Mouse (Mus musculus) forebrain, embryonic 11.5 days (tissue): Measurements from ENCODE around the gene AC124502.3. TPM values are rescaled to one million over a fixed set of nuclear protein-coding genes. Genes with fewer than 3 reads are reported as not detected.
A peak's percentile ranks its signal among the peaks of the same experiment; 100 is the strongest.

Experiments used
- ATAC-seq: fragments of 200-750 bp; cut with Nextera tagmentation; replicated peaks from 2 replicates; pipeline ENCODE4 v1.8.0; 2017; ENCODE audit warnings: moderate TSS enrichment; ENCODE audit not compliant: low FRiP score
- DNase-seq: peaks from one replicate; pipeline ENCODE4 v3.0.0-alpha.2; 2017; ENCODE audit warnings: low spot score
- H3K27ac ChIP-seq: fragments of 300-500 bp; sonication (generic); 2 replicates; pipeline ENCODE4 v1.5.1; 2014; ENCODE audit warnings: low read depth, low read length
- H3K27me3 ChIP-seq: fragments of 300-500 bp; sonication (generic); 2 replicates; pipeline ENCODE4 v1.6.1; 2014; ENCODE audit warnings: mild to moderate bottlenecking, low read length, mixed read lengths; ENCODE audit not compliant: control insufficient read depth, insufficient read depth
- H3K36me3 ChIP-seq: fragments of 300-500 bp; sonication (generic); 2 replicates; pipeline ENCODE4 v1.6.1; 2014; ENCODE audit warnings: mild to moderate bottlenecking, low read length, moderate library complexity, mixed read lengths; ENCODE audit not compliant: control insufficient read depth, insufficient read depth
- H3K4me1 ChIP-seq: fragments of 300-500 bp; sonication (generic); replicated peaks from 2 replicates; pipeline ENCODE4 v1.6.1; 2014; ENCODE audit warnings: low read length, mixed read lengths; ENCODE audit not compliant: control insufficient read depth, insufficient read depth
- H3K4me2 ChIP-seq: fragments of 300-500 bp; sonication (generic); 2 replicates; pipeline ENCODE4 v1.6.1; 2014; ENCODE audit warnings: low read depth, mild to moderate bottlenecking, low read length, moderate library complexity, mixed read lengths; ENCODE audit not compliant: severe bottlenecking
- H3K4me3 ChIP-seq: fragments of 300-500 bp; sonication (generic); 2 replicates; pipeline ENCODE4 v1.5.1; 2014; ENCODE audit warnings: low read depth, low read length
- H3K9ac ChIP-seq: fragments of 300-500 bp; sonication (generic); 2 replicates; pipeline ENCODE4 v1.6.1; 2014; ENCODE audit warnings: low read length
- H3K9me3 ChIP-seq: fragments of 300-500 bp; sonication (generic); 2 replicates; pipeline ENCODE4 v1.6.1; 2016; ENCODE audit warnings: low read length, mixed read lengths; ENCODE audit not compliant: control insufficient read depth
- WGBS: fragments of 180-500 bp; shearing (Covaris S2); extraction: QIAGEN DNeasy Blood & Tissue Kit; methylation state at CpG from one replicate; pipeline ENCODE4 v1.1.7; 2014; 5-methylcytosine and 5-hydroxymethylcytosine counted together
- polyA plus RNA-seq: library from polyadenylated mRNA; unstranded; fragments of >200 nt; fragmentation: Nextera tagmentation; extraction: Ambion mirVana; gene quantifications from 2 replicates; pipeline ENCODE4 v1.2.1, GENCODE M21; 2014

The AC124502.3 gene
- polyA plus RNA-seq, 1 experiment from 2014 or later: 4.2 TPM

DNA sequence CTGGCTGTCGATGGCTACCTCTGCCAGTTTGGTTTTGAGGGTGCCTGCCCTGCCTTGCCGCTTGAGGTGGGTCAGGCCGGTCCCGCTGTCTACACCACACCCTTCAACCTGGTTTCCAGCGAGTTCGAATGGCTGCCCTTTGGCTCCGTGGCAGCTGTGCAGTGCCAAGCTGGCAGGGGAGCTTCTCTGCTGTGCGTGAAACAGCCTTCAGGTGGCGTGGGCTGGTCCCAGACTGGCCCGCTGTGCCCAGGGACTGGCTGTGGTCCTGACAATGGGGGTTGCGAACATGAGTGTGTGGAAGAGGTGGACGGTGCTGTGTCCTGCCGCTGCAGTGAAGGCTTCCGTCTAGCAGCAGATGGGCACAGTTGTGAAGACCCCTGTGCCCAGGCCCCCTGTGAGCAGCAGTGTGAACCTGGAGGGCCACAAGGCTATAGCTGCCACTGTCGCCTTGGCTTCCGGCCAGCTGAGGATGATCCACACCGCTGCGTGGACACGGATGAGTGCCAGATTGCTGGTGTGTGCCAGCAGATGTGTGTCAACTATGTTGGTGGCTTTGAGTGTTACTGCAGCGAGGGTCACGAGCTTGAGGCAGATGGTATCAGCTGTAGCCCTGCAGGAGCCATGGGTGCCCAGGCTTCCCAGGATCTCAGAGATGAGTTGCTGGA, 30.0 kb downstream of the AC124502.3 start:
- H3K9me3 ChIP-seq: no peaks in the 10 kb centered on the region
- H3K27ac ChIP-seq: no peak overlapping the region
- H3K4me2 ChIP-seq: peak overlapping the region; percentile 88
- H3K4me3 ChIP-seq: peak overlapping the region; percentile 35
- ATAC-seq (no peak), DNase-seq (no peak)
- 53% methylated on average over 21 of the region's 21 CpGs for WGBS
- peaks cover 32% of the 10 kb centered on the region for H3K27me3 ChIP-seq
- H3K36me3 ChIP-seq: no peaks in the 10 kb centered on the region
- peaks cover 31% of the 10 kb centered on the region for H3K4me1 ChIP-seq
- peak overlapping the region; percentile 60 for H3K9ac ChIP-seq

DNA sequence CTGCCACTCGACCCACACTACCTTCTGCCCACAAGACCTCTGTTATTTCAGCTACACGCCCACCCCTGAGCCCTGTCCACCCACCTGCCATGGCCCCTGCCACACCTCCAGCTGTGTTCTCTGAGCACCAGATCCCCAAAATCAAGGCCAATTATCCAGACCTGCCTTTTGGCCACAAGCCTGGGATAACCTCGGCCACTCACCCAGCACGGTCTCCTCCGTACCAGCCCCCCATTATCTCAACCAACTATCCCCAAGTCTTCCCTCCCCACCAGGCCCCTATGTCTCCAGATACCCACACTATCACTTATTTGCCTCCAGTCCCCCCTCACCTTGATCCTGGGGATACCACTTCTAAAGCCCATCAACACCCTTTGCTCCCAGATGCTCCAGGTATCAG, 30.8 kb downstream of the AC124502.3 start:
- Histone ChIP-seq H3K4me1 (peaks cover 31% of the 10 kb centered on the region), H3K9ac (no peak overlapping the region), H3K36me3 (no peaks in the 10 kb centered on the region), H3K27me3 (peaks cover 32% of the 10 kb centered on the region), H3K27ac (no peak overlapping the region), H3K4me3 (no peak overlapping the region), H3K9me3 (no peaks in the 10 kb centered on the region), H3K4me2 (no peak overlapping the region)
- no peak for DNase-seq
- 84% methylated on average over 5 of the region's 5 CpGs for WGBS
- no peak for ATAC-seq

DNA sequence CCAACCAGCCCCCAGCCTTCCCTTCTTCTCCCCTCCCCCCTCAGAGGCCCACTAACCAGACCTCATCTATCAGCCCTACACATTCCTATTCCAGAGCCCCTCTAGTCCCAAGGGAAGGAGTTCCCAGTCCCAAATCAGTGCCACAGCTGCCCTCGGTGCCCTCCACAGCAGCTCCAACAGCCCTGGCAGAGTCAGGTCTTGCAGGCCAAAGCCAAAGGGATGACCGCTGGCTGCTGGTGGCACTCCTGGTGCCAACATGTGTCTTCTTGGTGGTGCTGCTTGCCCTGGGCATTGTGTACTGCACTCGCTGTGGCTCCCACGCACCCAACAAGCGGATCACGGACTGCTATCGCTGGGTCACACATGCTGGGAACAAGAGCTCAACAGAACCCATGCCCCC, 31.3 kb downstream of the AC124502.3 start:
- no peak for DNase-seq
- Histone ChIP-seq H3K9me3 (no peaks in the 10 kb centered on the region), H3K4me2 (0 out of 2 replicates have a peak overlapping the region, but pooled peaks have one; percentile 15), H3K27ac (no peak overlapping the region), H3K9ac (no peak overlapping the region), H3K4me1 (peaks cover 31% of the 10 kb centered on the region), H3K36me3 (no peaks in the 10 kb centered on the region), H3K4me3 (no peak overlapping the region), H3K27me3 (peaks cover 32% of the 10 kb centered on the region)
- 86% methylated on average over 7 of the region's 7 CpGs for WGBS
- no peak for ATAC-seq

DNA sequence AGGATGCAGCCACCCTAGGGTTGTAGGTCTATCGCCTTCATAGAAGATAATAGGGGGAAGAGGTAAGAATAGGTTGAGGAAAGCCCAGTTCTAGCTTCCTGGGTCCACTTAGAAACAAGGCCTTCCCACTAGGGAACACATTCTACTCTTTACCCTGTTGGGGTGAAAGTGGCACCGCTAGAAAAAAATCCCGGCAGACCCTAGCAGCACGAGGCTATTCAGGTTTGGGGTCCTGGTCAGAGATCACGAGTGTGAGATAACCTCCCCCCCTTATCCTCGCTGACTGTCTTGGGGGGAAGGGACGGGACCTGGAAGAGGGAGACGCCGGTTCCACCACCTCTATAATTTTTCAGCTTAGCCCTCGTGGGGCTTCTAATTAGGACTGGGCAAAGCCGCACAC, 32.4 kb downstream of the AC124502.3 start:
- peaks cover 32% of the 10 kb centered on the region for H3K27me3 ChIP-seq
- H3K36me3 ChIP-seq: no peaks in the 10 kb centered on the region
- peak overlapping the region; percentile 36 for H3K4me3 ChIP-seq
- WGBS: 6% methylated on average over 11 of the region's 11 CpGs
- H3K9ac ChIP-seq: peak overlapping the region; percentile 54
- peak overlapping the region; percentile 74 for H3K27ac ChIP-seq
- H3K9me3 ChIP-seq: no peaks in the 10 kb centered on the region
- H3K4me1 ChIP-seq: peaks cover 31% of the 10 kb centered on the region
- H3K4me2 ChIP-seq: peak overlapping the region; percentile 68
- ATAC-seq (0 out of 2 replicates have a peak, but pooled peaks have one; percentile 2), DNase-seq (no peak)

DNA sequence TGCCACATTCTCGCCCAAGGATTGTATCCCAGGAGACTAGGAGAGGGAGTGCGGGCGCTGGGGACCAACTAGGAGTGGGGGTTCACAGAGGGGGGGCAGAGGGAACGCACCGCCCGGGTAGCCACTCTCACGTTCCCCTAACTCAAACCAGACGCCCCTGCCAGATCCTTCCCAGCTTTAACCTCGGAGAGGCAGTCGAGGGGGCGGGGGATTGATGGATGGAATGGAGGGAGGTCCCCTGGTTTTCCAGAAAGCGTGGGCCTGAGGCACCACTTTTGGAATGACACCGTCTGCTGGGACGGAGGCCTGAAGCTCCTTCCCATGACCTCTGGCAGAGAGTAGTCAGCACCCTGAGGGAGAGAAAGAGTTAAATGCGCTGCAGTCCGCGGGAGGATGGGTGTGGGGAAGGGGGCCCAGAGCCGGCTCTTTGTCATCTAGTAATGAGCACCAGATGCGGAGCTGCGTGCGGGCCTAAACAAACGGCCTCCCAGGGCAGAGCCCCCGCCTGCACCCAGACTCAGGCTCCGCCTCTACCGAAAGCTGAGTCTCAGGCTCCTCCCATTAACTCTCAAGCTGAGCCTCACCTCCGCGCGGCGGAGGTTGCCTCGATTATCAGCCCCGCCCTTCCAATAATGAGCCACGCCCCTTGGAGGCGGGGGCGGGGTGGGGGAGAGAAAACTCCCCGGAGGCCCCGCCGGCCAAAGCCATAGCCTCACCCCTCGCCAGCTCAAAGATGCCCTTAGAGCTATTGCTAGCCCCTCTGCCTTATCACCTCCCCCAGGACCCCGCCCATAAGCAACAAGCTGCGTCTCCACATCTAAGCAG, 33.1 kb downstream of the AC124502.3 start:
- no peaks in the 10 kb centered on the region for H3K36me3 ChIP-seq
- WGBS: under 1% methylated on average over 40 of the region's 40 CpGs
- H3K27me3 ChIP-seq: peaks cover 32% of the 10 kb centered on the region
- peaks cover 31% of the 10 kb centered on the region for H3K4me1 ChIP-seq
- no peaks in the 10 kb centered on the region for H3K9me3 ChIP-seq
- peak overlapping the region; percentile 68 for H3K4me2 ChIP-seq
- H3K9ac ChIP-seq: peak overlapping the region; percentile 54
- peak; percentile 86 for ATAC-seq
- H3K27ac ChIP-seq: peak overlapping the region; percentile 74
- DNase-seq: peak; percentile 92
- peak overlapping the region; percentile 36 for H3K4me3 ChIP-seq

DNA sequence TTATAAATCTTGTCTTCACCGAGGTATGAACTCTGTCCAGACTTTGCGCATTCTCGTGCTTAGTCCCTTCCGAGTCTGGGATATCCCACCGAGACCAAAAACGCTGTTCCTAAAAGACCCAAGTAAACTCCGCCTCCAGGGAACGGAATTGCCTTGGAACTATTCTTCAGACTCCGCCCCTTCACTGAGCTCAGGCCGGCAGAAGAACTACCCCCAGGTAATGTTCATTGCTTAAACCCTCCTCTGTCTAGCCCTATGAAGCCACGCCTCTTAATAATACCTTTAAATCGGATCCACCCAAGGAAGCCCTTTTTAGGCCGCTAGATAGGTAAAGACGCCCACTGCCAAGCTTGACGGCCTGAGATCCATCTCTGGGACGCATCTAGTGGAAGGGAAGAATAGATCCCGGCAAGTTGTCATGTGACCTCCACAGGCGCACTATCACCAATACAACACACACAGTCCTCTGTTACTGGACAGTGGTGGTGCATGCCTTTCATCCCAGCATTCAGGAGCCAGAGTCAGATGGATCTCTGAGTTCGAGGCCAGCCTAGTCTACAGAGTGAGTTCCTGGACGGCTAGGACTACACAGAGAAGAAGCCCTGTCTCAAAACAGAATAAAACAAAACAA, 33.8 kb downstream of the AC124502.3 start:
- H3K27ac ChIP-seq: peak overlapping the region; percentile 74; the same call in 1 of the 2 replicates
- 1% methylated on average over 20 of the region's 20 CpGs for WGBS
- DNase-seq (no peak), ATAC-seq (peak; percentile 27)
- peak overlapping the region; percentile 54; the same call in 1 of the 2 replicates for H3K9ac ChIP-seq
- H3K4me3 ChIP-seq: peak overlapping the region; percentile 36
- peaks cover 25% of the 10 kb centered on the region for H3K27me3 ChIP-seq
- peak overlapping the region; percentile 68 for H3K4me2 ChIP-seq
- no peaks in the 10 kb centered on the region for H3K36me3 ChIP-seq
- H3K4me1 ChIP-seq: peaks cover 24% of the 10 kb centered on the region
- H3K9me3 ChIP-seq: no peaks in the 10 kb centered on the region

DNA sequence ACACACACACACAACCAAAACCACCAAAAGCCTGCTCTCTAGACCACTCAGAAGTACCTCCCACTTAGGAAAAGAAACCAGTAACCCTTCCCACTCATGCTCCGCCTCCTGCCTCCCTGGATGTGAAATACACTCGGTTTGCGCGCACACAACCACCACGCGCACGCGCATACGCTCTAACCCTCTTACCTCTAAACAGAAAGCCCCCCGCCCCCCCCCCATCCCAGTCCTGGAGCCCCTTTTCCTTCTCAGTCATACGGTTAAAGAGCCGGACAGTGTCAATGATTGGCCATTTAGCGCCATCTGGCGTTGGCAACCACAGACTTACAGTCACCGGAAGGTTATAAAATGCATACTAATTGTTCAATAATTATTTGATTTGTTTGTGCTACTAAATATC, 34.3 kb downstream of the AC124502.3 start:
- DNase-seq (peak; percentile 91), ATAC-seq (peak; percentile 60)
- no peak overlapping the region for H3K9ac ChIP-seq
- peaks cover 19% of the 10 kb centered on the region for H3K4me1 ChIP-seq
- H3K36me3 ChIP-seq: no peaks in the 10 kb centered on the region
- peak overlapping the region; percentile 68 for H3K4me2 ChIP-seq
- peaks cover 21% of the 10 kb centered on the region for H3K27me3 ChIP-seq
- 2% methylated on average over 15 of the region's 15 CpGs for WGBS
- H3K27ac ChIP-seq: no peak overlapping the region; the same call in 1 of the 2 replicates
- H3K4me3 ChIP-seq: peak overlapping the region; percentile 36; the same call in 1 of the 2 replicates
- H3K9me3 ChIP-seq: no peaks in the 10 kb centered on the region

DNA sequence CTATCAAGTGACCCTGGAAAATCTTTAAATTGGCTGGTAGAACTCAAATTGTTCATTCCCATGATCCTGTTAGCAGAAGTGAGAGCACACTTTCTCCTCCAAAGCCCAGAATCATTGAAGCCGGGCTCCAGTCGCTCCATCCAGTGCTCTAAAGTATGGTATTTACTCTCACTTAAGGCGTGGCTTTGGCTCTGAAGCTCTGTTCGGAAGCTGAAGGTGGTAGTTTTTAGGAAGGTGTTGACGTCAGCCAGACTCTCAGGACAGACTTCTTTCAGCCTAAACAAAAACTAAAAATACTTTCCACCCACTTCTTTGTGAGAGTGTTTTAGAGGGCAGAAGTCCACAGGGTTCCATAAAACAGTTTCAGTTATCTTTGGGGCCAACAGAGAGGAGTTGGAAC, 34.8 kb downstream of the AC124502.3 start:
- Histone ChIP-seq H3K9me3 (no peaks in the 10 kb centered on the region), H3K4me3 (no peak overlapping the region), H3K27ac (no peak overlapping the region), H3K4me1 (peaks cover 14% of the 10 kb centered on the region), H3K36me3 (no peaks in the 10 kb centered on the region), H3K4me2 (no peak overlapping the region), H3K27me3 (peaks cover 16% of the 10 kb centered on the region), H3K9ac (no peak overlapping the region)
- 49% methylated on average over 5 of the region's 5 CpGs for WGBS
- DNase-seq (no peak), ATAC-seq (no peak)
